Mouse (Mus musculus) heart, adult 2 months (tissue): ENCODE data around the gene Gtf2h5. TPM values are rescaled to one million over a fixed set of nuclear protein-coding genes. Genes with fewer than 3 reads are reported as not detected.

Experiments
- DNase-seq, 2 experiments: peaks; one replicate each; pipeline ENCODE4 v3.0.0; 2021
- H3K27ac ChIP-seq: fragments of 200-600 bp; 2 replicates; pipeline ENCODE4 v1.8.1; 2022
- H3K27me3 ChIP-seq: fragments of 200-500 bp; 2 replicates; pipeline ENCODE4 v1.6.1; 2012; ENCODE audit warnings: mild to moderate bottlenecking, low read length, inconsistent platforms, mixed read lengths; ENCODE audit not compliant: control insufficient read depth, insufficient read depth
- H3K36me3 ChIP-seq: fragments of 200-500 bp; 2 replicates; pipeline ENCODE4 v1.6.1; 2012; ENCODE audit warnings: low read length, inconsistent platforms; ENCODE audit not compliant: control insufficient read depth, insufficient read depth
- H3K4me1 ChIP-seq: fragments of 200-500 bp; 2 replicates; pipeline ENCODE4 v1.6.1; 2011; ENCODE audit warnings: low read length; ENCODE audit not compliant: control insufficient read depth, insufficient read depth
- H3K4me3 ChIP-seq: fragments of 200-600 bp; 2 replicates; pipeline ENCODE4 v1.8.1; 2022
- H3K79me2 ChIP-seq: fragments of 200-500 bp; replicated peaks from 2 replicates; pipeline ENCODE4 v1.6.1; 2012; ENCODE audit warnings: mild to moderate bottlenecking, inconsistent platforms, low read length, moderate library complexity, mixed read lengths; ENCODE audit not compliant: control insufficient read depth, insufficient read depth
- H3K9ac ChIP-seq: fragments of 200-500 bp; 2 replicates; pipeline ENCODE4 v1.6.1; 2012; ENCODE audit warnings: low read depth, mild to moderate bottlenecking, control low read depth, inconsistent platforms, low read length, mixed read lengths
- CTCF ChIP-seq: fragments of 200-600 bp; IDR thresholded peaks from 2 replicates; pipeline ENCODE4 v1.8.1; 2022; ENCODE audit warnings: antibody characterized with exemption, mild to moderate bottlenecking, moderate library complexity
- EP300 ChIP-seq: fragments of 200-500 bp; IDR thresholded peaks from 2 replicates; pipeline ENCODE4 v1.6.1; 2011; ENCODE audit warnings: low read depth, low read length, control low read depth; ENCODE audit not compliant: insufficient read depth
- POLR2A ChIP-seq: fragments of 200-500 bp; IDR thresholded peaks from 2 replicates; pipeline ENCODE4 v1.6.1; 2011; ENCODE audit warnings: mild to moderate bottlenecking, low read depth, low read length, control low read depth; ENCODE audit not compliant: insufficient read depth
- WGBS: fragments of 180-500 bp; shearing (Covaris S2); methylation state at CpG from one replicate; pipeline ENCODE4 v1.1.7; 2018; 5-methylcytosine and 5-hydroxymethylcytosine counted together
- intact Hi-C: fragments of 180-260 bp; cut with DNase I; formaldehyde crosslinking; loops from one replicate; pipeline ENCODE4 v1.15.1; 2025
- polyA plus RNA-seq: library from polyadenylated mRNA; depleted of rRNA; stranded (reverse); fragments of >200 nt; gene quantifications from 2 replicates; pipeline ENCODE4 v1.2.3, GENCODE M21; 2012
- total RNA-seq, 2 experiments: library from RNA; stranded (reverse); gene quantifications; 2 replicates each; pipeline ENCODE4 v1.2.3; 2021

Gene Gtf2h5
- total and polyA plus RNA-seq, 3 experiments: 25.5 to 64.7 (median 54.6) TPM

DNA sequence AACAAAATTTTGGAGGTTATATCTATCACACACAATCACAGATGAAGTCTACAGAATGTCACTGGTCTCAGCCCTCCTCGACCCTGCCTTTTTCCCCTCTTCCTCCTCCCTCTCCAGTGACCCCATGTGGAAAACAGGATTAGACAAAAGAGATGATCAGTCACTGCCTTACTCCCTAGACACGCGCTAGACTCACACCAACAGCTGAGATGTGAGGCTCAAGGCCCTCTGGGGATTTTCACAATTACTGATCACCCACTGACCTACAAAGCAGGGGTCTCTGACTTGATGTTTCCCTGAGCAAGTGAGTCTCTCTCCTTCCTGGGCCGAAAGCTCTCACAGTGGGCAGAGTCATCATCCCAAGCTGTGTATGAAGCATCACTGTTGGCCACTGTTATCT is 26.8 kb upstream of the Gtf2h5 start:
- 77% methylated on average over 4 of the region's 4 CpGs for WGBS
- Histone ChIP-seq H3K36me3 (no peaks in the 10 kb centered on the region), H3K27me3 (no peaks in the 10 kb centered on the region), H3K4me3 (no peak overlapping the region), H3K79me2 (no peaks in the 10 kb centered on the region), H3K27ac (no peak overlapping the region), H3K4me1 (no peaks in the 10 kb centered on the region; the same call in 1 of the 2 replicates), H3K9ac (no peak overlapping the region)
- intact Hi-C loops: no loop called here
- DNase-seq: no peak
- TF ChIP-seq CTCF (no peak), EP300 (no peak), POLR2A (no peak)

DNA sequence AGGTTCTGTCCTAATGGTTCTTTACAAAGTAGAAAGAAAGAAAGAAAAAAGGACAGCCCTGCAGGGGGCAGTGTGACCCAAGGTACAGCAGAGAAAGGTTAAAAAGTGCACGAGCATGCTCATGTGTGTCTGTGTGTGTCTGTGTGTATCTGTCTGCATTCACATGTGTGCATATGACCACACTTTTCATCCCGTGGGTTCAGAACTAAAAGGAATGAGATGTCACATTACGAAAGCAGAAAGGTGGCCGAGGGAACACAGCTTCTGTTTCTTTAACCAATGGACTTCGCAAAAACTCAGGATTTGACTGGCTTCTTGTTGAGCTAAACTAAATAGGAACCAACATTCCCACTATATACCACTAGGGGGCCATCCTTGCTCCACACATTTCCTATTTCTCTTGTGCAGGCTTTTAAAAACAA is 24.6 kb upstream of the Gtf2h5 start:
- H3K9ac ChIP-seq: no peak overlapping the region
- no peaks in the 10 kb centered on the region for H3K36me3 ChIP-seq
- intact Hi-C loops: no loop called here
- TF ChIP-seq CTCF (peak; percentile 81), POLR2A (no peak), EP300 (no peak)
- H3K27ac ChIP-seq: no peak overlapping the region
- no peak overlapping the region for H3K4me3 ChIP-seq
- DNase-seq: no peak
- H3K27me3 ChIP-seq: no peaks in the 10 kb centered on the region
- no peaks in the 10 kb centered on the region; the same call in 1 of the 2 replicates for H3K4me1 ChIP-seq
- no peaks in the 10 kb centered on the region for H3K79me2 ChIP-seq
- WGBS: 32% methylated on average over 5 of the region's 5 CpGs

GRCm38 (mm10) chr17:6062793-6063192 is 16.8 kb upstream of the Gtf2h5 start:
- Histone ChIP-seq H3K4me3 (no peak overlapping the region), H3K27ac (no peak overlapping the region), H3K79me2 (no peaks in the 10 kb centered on the region), H3K27me3 (no peaks in the 10 kb centered on the region), H3K4me1 (no peaks in the 10 kb centered on the region), H3K9ac (no peak overlapping the region), H3K36me3 (no peaks in the 10 kb centered on the region)
- TF ChIP-seq EP300 (peak; percentile 52; the same call in 1 of the 2 replicates), CTCF (no peak)
- intact Hi-C loops: no loop called here
- WGBS: 65% methylated on average over 8 of the region's 8 CpGs
- DNase-seq: peak in 1 of 2 experiments; percentile 16

GRCm38 (mm10) chr17:6063532-6063931 is 16.1 kb upstream of the Gtf2h5 start:
- no peak overlapping the region for H3K4me3 ChIP-seq
- intact Hi-C loops: no loop called here
- DNase-seq: no peak
- H3K36me3 ChIP-seq: no peaks in the 10 kb centered on the region
- no peak overlapping the region for H3K9ac ChIP-seq
- H3K27me3 ChIP-seq: no peaks in the 10 kb centered on the region
- TF ChIP-seq CTCF: no peak
- TF ChIP-seq EP300: no peak
- no peak for TF ChIP-seq POLR2A
- 88% methylated on average over 5 of the region's 5 CpGs for WGBS
- no peak overlapping the region for H3K27ac ChIP-seq
- no peaks in the 10 kb centered on the region for H3K79me2 ChIP-seq
- H3K4me1 ChIP-seq: no peaks in the 10 kb centered on the region

- no peak for TF ChIP-seq POLR2A
- TF ChIP-seq EP300: no peak
- TF ChIP-seq CTCF: no peak
- no peak overlapping the region for H3K27ac ChIP-seq
- H3K36me3 ChIP-seq: no peaks in the 10 kb centered on the region
- no peaks in the 10 kb centered on the region for H3K4me1 ChIP-seq
- H3K27me3 ChIP-seq: no peaks in the 10 kb centered on the region
- H3K4me3 ChIP-seq: no peak overlapping the region
- no peak overlapping the region for H3K9ac ChIP-seq
- intact Hi-C loops: no loop called here
- no peak for DNase-seq
- WGBS: 75% methylated on average over 2 of the region's 2 CpGs
- H3K79me2 ChIP-seq: no peaks in the 10 kb centered on the region
These were observed 13.6 kb upstream of the Gtf2h5 start for GRCm38 (mm10) chr17:6066021-6066420.

GRCm38 (mm10) chr17:6067613-6068012 is 12.0 kb upstream of the Gtf2h5 start:
- Histone ChIP-seq H3K9ac (no peak overlapping the region), H3K27ac (no peak overlapping the region), H3K4me3 (no peak overlapping the region), H3K4me1 (no peaks in the 10 kb centered on the region), H3K79me2 (no peaks in the 10 kb centered on the region), H3K27me3 (no peaks in the 10 kb centered on the region), H3K36me3 (no peaks in the 10 kb centered on the region)
- WGBS: 75% methylated on average over 7 of the region's 7 CpGs
- no peak for TF ChIP-seq EP300
- no peak for TF ChIP-seq POLR2A
- no peak for TF ChIP-seq CTCF
- intact Hi-C loops: no loop called here
- DNase-seq: no peak
